Mouse (Mus musculus): Measurements from ENCODE around the gene Pprc1.

Pprc1 gene

GRCm38 (mm10) chr19:46031689-46032432 is 12.8 kb upstream of the Pprc1 start:
- in situ Hi-C loops (cut with MboI; ENCODE audit: low pct_unique_long_range_greater_than_20kb in 1 of 2, low sequenced_read_pairs in 2 of 2, unreplicated experiment in 1 of 2), result no loop called here

GRCm38 (mm10) chr19:46032731-46033510 is 11.8 kb upstream of the Pprc1 start:
- in situ Hi-C loops (cut with MboI; ENCODE audit: low pct_unique_long_range_greater_than_20kb in 1 of 2, low sequenced_read_pairs in 2 of 2, unreplicated experiment in 1 of 2), result no loop called here

- in situ Hi-C loops (cut with MboI; ENCODE audit: low pct_unique_long_range_greater_than_20kb in 1 of 2, low sequenced_read_pairs in 2 of 2, unreplicated experiment in 1 of 2), result no loop called here
Measured at GRCm38 (mm10) chr19:46033911-46034310, 10.8 kb upstream of the Pprc1 start.

- in situ Hi-C loops (cut with MboI; ENCODE audit: low pct_unique_long_range_greater_than_20kb in 1 of 2, low sequenced_read_pairs in 2 of 2, unreplicated experiment in 1 of 2), result no loop called here
Measured at GRCm38 (mm10) chr19:46035971-46036370, 8.7 kb upstream of the Pprc1 start.

GRCm38 (mm10) chr19:46036477-46037242 is 8.0 kb upstream of the Pprc1 start:
- in situ Hi-C loops (cut with MboI; ENCODE audit: low pct_unique_long_range_greater_than_20kb in 1 of 2, low sequenced_read_pairs in 2 of 2, unreplicated experiment in 1 of 2), result no loop called here

- in situ Hi-C loops (cut with MboI; ENCODE audit: low pct_unique_long_range_greater_than_20kb in 1 of 2, low sequenced_read_pairs in 2 of 2, unreplicated experiment in 1 of 2), result no loop called here
Measured at GRCm38 (mm10) chr19:46037243-46037924, 7.3 kb upstream of the Pprc1 start.

GRCm38 (mm10) chr19:46037925-46038850 is 6.5 kb upstream of the Pprc1 start:
- in situ Hi-C loops (cut with MboI; ENCODE audit: low pct_unique_long_range_greater_than_20kb in 1 of 2, low sequenced_read_pairs in 2 of 2, unreplicated experiment in 1 of 2), result no loop called here

GRCm38 (mm10) chr19:46038851-46039260 is 5.8 kb upstream of the Pprc1 start:
- in situ Hi-C loops (cut with MboI; ENCODE audit: low pct_unique_long_range_greater_than_20kb in 1 of 2, low sequenced_read_pairs in 2 of 2, unreplicated experiment in 1 of 2), result no loop called here

- in situ Hi-C loops (cut with MboI; ENCODE audit: low pct_unique_long_range_greater_than_20kb in 1 of 2, low sequenced_read_pairs in 2 of 2, unreplicated experiment in 1 of 2), result no loop called here
Measured at GRCm38 (mm10) chr19:46039478-46039877, 5.2 kb upstream of the Pprc1 start.

GRCm38 (mm10) chr19:46040149-46040902 is 4.4 kb upstream of the Pprc1 start:
- in situ Hi-C loops (cut with MboI; ENCODE audit: low pct_unique_long_range_greater_than_20kb in 1 of 2, low sequenced_read_pairs in 2 of 2, unreplicated experiment in 1 of 2), result no loop called here

- in situ Hi-C loops (cut with MboI; ENCODE audit: low pct_unique_long_range_greater_than_20kb in 1 of 2, low sequenced_read_pairs in 2 of 2, unreplicated experiment in 1 of 2), result no loop called here
Measured at GRCm38 (mm10) chr19:46041299-46041932, 3.3 kb upstream of the Pprc1 start.

GRCm38 (mm10) chr19:46041933-46042475 is 2.7 kb upstream of the Pprc1 start:
- in situ Hi-C loops (cut with MboI; ENCODE audit: low pct_unique_long_range_greater_than_20kb in 1 of 2, low sequenced_read_pairs in 2 of 2, unreplicated experiment in 1 of 2), result no loop called here

GRCm38 (mm10) chr19:46042476-46043011 is 2.1 kb upstream of the Pprc1 start:
- in situ Hi-C loops (cut with MboI; ENCODE audit: low pct_unique_long_range_greater_than_20kb in 1 of 2, low sequenced_read_pairs in 2 of 2, unreplicated experiment in 1 of 2), result no loop called here

GRCm38 (mm10) chr19:46043380-46043779 is 1.3 kb upstream of the Pprc1 start:
- in situ Hi-C loops (cut with MboI; ENCODE audit: low pct_unique_long_range_greater_than_20kb in 1 of 2, low sequenced_read_pairs in 2 of 2, unreplicated experiment in 1 of 2), result no loop called here

- in situ Hi-C loops (cut with MboI; ENCODE audit: low pct_unique_long_range_greater_than_20kb in 1 of 2, low sequenced_read_pairs in 2 of 2, unreplicated experiment in 1 of 2), result no loop called here
Measured at GRCm38 (mm10) chr19:46044993-46045695, 458 bp downstream of the Pprc1 start, which contains the start of gene Ldb1. TSS of gene Ldb1 (minus strand) at chr19:46045214.

Measured in mouse embryonic stem cell (cell line).